ENCODE assay signal across 8 mouse cellular contexts in genomic region chr4:58079631-58080030, GRCm38 (mm10).
A peak's percentile ranks its signal among the peaks of the same experiment; 100 is the strongest.
DNase-seq lines count a peak whose midpoint lies in the region; ATAC-seq and TF ChIP-seq lines count a peak whose summit lies in the region.

No protein-coding gene starts in this region.

- no peak overlapping the region for H3K4me3 ChIP-seq in embryonic fibroblast, embryonic 13.5 days (ENCODE audit: insufficient read depth, low read length)
- H3K4me3 ChIP-seq in hindbrain, embryonic 14.5 days (replicated peaks; ENCODE audit: low read length) = peak overlapping the region; percentile 25
- H3K4me3 ChIP-seq in left cerebral cortex, adult 2 months = no peak overlapping the region
- peak overlapping the region; percentile 26 for H3K4me3 ChIP-seq in midbrain, embryonic 13.5 days (replicated peaks)

- no peak for TF ChIP-seq POLR2A in brain, embryonic 14.5 days (IDR thresholded peaks at IDR 0.05; ENCODE audit: borderline replicate concordance, extremely low read depth, insufficient read depth, insufficient read length, poor library complexity, severe bottlenecking)
- no peak for TF ChIP-seq POLR2A in embryonic fibroblast, embryonic 13.5 days (IDR thresholded peaks at IDR 0.05; ENCODE audit: low read depth, low read length)

- peak; percentile 44 for DNase-seq in right cerebral cortex, adult 18-20 months
- no peak for DNase-seq in right cerebral cortex, postnatal 36 days (ENCODE audit: low spot score in 2 of 2)
- peak; percentile 88 for DNase-seq in brain, embryonic 14.5 days (ENCODE audit: low read depth)
- DNase-seq in hindbrain, embryonic 14.5 days (ENCODE audit: low spot score) = peak; percentile 75
- DNase-seq in left cerebral cortex, adult 2 months (ENCODE audit: extremely low spot score in 1 of 2, low spot score in 2 of 2) = peak; percentile 37 to 51
- peak; percentile 53 for DNase-seq in thymus, postnatal 0 days (ENCODE audit: low spot score)

- H3K9ac ChIP-seq in hindbrain, embryonic 14.5 days = peak overlapping the region; percentile 43
- no peak overlapping the region for H3K9ac ChIP-seq in midbrain, embryonic 13.5 days (replicated peaks)

- H3K4me2 ChIP-seq in hindbrain, embryonic 14.5 days (replicated peaks) = peak overlapping the region; percentile 51
- peak overlapping the region; percentile 45 for H3K4me2 ChIP-seq in midbrain, embryonic 13.5 days (replicated peaks)

- peak; percentile 83; the same call in 1 of the 2 replicates for TF ChIP-seq CTCF in brain, embryonic 14.5 days (IDR thresholded peaks at IDR 0.05; ENCODE audit: borderline replicate concordance, extremely low read depth, insufficient read depth, insufficient read length)
- peak; percentile 63; the same call in 1 of the 2 replicates for TF ChIP-seq CTCF in embryonic fibroblast, embryonic 13.5 days (IDR thresholded peaks at IDR 0.05; ENCODE audit: borderline replicate concordance, insufficient read depth, low read length)
- TF ChIP-seq CTCF in left cerebral cortex, adult 2 months (IDR thresholded peaks at IDR 0.05) = peak; percentile 87

- H3K9me3 ChIP-seq in hindbrain, embryonic 14.5 days (ENCODE audit: control insufficient read depth, low read length) = no peaks in the 10 kb centered on the region
- H3K9me3 ChIP-seq in midbrain, embryonic 13.5 days = no peaks in the 10 kb centered on the region

- intact Hi-C loops in left cerebral cortex, adult 2 months (cut with DNase I) = loop anchor here (1.0 to 10.0 kb wide), 4 partner anchors 152 to 665 kb away; no protein-coding TSS in a partner anchor

- no peak overlapping the region for H3K27ac ChIP-seq in embryonic fibroblast, embryonic 13.5 days (ENCODE audit: insufficient read depth, low read length)
- 0 out of 2 replicates have a peak overlapping the region, but pooled peaks have one; percentile 14 for H3K27ac ChIP-seq in hindbrain, embryonic 14.5 days
- no peak overlapping the region for H3K27ac ChIP-seq in left cerebral cortex, adult 2 months
- no peak overlapping the region for H3K27ac ChIP-seq in midbrain, embryonic 13.5 days

- no peaks in the 10 kb centered on the region for H3K4me1 ChIP-seq in embryonic fibroblast, embryonic 13.5 days (ENCODE audit: control insufficient read depth, insufficient read depth, low read length)
- H3K4me1 ChIP-seq in hindbrain, embryonic 14.5 days (replicated peaks; ENCODE audit: control insufficient read depth, insufficient read depth, low read length) = no peaks in the 10 kb centered on the region
- peaks cover 4% of the 10 kb centered on the region for H3K4me1 ChIP-seq in midbrain, embryonic 13.5 days (replicated peaks)

- 13% methylated on average over 10 of the region's 10 CpGs for WGBS in hindbrain, embryonic 14.5 days
- WGBS in midbrain, embryonic 13.5 days = 17% methylated on average over 10 of the region's 10 CpGs

- 0 out of 2 replicates have a peak, but pooled peaks have one; percentile 31 for ATAC-seq in hindbrain, embryonic 14.5 days (ENCODE audit: low FRiP score)
- peak; percentile 19; the same call in 1 of the 2 replicates for ATAC-seq in midbrain, embryonic 13.5 days

- no peaks in the 10 kb centered on the region for H3K27me3 ChIP-seq in hindbrain, embryonic 14.5 days (ENCODE audit: control insufficient read depth, insufficient read depth, low read length)
- H3K27me3 ChIP-seq in midbrain, embryonic 13.5 days = no peaks in the 10 kb centered on the region

- H3K36me3 ChIP-seq in hindbrain, embryonic 14.5 days (replicated peaks; ENCODE audit: control insufficient read depth, insufficient read depth) = no peaks in the 10 kb centered on the region
- H3K36me3 ChIP-seq in midbrain, embryonic 13.5 days = no peaks in the 10 kb centered on the region

Comparison
In these comparisons a context has a peak if more than half of its experiments do, and no peak if none do; other contexts are left out.
1. DNase-seq: peak in right cerebral cortex, adult 18-20 months (single experiment), brain, embryonic 14.5 days (single experiment), hindbrain, embryonic 14.5 days (single experiment), left cerebral cortex, adult 2 months (2 of 2) and thymus, postnatal 0 days (single experiment); none in right cerebral cortex, postnatal 36 days (0 of 2).
2. H3K4me3 ChIP-seq: peak in hindbrain, embryonic 14.5 days (single experiment) and midbrain, embryonic 13.5 days (single experiment); none in embryonic fibroblast, embryonic 13.5 days (single experiment) and left cerebral cortex, adult 2 months (single experiment).
3. Peak in every context shown above with its lines, with median percentiles within 50 percentile points of each other: CTCF ChIP-seq.